In the genomic region with DNA sequence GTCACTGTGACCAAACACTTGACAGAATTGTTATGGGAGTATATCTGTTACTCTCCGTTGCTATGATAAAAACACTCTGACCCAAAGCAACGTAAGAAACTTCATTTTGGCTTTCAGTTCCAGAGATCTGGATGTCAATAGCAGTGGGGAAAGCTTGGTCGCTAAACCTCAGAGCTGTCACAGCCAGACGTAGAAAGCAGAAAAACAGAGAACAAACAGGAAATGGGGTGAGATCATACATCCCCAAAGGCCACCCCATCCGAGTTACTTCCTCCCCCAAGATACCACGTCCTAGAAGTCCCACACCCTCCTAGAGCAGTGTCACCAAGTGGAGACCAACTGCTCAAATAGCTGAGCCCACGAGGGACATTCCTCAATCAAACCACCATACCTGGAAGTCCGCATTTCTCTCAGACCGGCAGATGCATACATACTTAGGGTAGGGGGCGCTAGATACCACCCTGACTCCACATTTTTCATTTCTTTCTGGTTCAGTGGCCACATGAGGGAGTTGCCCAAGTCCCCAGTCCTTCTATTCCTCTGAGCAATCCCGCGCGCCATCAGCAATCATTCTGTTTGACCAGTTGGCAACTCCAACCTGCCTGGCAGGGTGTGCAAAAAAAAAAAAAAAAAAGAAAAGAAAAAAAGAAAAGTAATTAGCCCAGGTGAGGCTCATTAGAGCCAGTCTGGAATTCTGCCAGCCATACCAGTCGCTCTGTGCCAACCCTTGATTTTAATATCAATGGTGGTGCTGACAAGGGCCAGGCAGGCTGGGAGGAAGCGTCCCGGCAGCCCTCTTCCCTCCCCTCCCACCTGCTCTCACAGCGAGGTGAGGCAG, we compare ENCODE assay signal across 13 mouse cellular contexts.
A peak's percentile ranks its signal among the peaks of the same experiment; 100 is the strongest.
DNase-seq lines count a peak whose midpoint lies in the region; ATAC-seq and TF ChIP-seq lines count a peak whose summit lies in the region.
"Had no signal": no experiment of that assay in that cellular context is flagged by ENCODE, and none has a peak within 500 bp of the region (broad histone marks: within the 10 kb centered on the region; RNA-seq: fewer than 3 reads in every experiment).

No protein-coding gene starts in this region.

- H3K27ac ChIP-seq in forebrain, embryonic 11.5 days (ENCODE audit: low read depth, low read length): no peak overlapping the region
- no peak overlapping the region for H3K27ac ChIP-seq in forebrain, embryonic 15.5 days (replicated peaks)
- no peak overlapping the region for H3K27ac ChIP-seq in lung, embryonic 14.5 days (ENCODE audit: low read depth)
- H3K27ac ChIP-seq in hindbrain, postnatal 0 days: no peak overlapping the region
- H3K27ac ChIP-seq: intestine, embryonic 15.5 days; macrophage; stomach, embryonic 15.5 days had no signal

- H3K4me2 ChIP-seq in forebrain, embryonic 11.5 days (ENCODE audit: low read depth, low read length, severe bottlenecking): no peak overlapping the region
- no peak overlapping the region for H3K4me2 ChIP-seq in forebrain, embryonic 15.5 days (replicated peaks)
- no peak overlapping the region for H3K4me2 ChIP-seq in lung, embryonic 14.5 days
- H3K4me2 ChIP-seq in hindbrain, postnatal 0 days (ENCODE audit: low read depth, low read length): no peak overlapping the region
- H3K4me2 ChIP-seq: intestine, embryonic 15.5 days; stomach, embryonic 15.5 days had no signal

- 0 out of 2 replicates have a peak, but pooled peaks have one; percentile 37 for ATAC-seq in forebrain, embryonic 11.5 days (replicated peaks; ENCODE audit: low FRiP score)
- no peak for ATAC-seq in forebrain, embryonic 15.5 days (replicated peaks)
- no peak for ATAC-seq in lung, embryonic 14.5 days (ENCODE audit: insufficient read depth)
- no peak for ATAC-seq in hindbrain, postnatal 0 days
- ATAC-seq: intestine, embryonic 15.5 days had no signal

- no peaks in the 10 kb centered on the region for H3K36me3 ChIP-seq in forebrain, embryonic 11.5 days (ENCODE audit: control insufficient read depth, insufficient read depth, low read length)
- H3K36me3 ChIP-seq in forebrain, embryonic 15.5 days: no peaks in the 10 kb centered on the region
- H3K36me3 ChIP-seq in lung, embryonic 14.5 days (ENCODE audit: insufficient read depth): no peaks in the 10 kb centered on the region
- H3K36me3 ChIP-seq in hindbrain, postnatal 0 days (ENCODE audit: insufficient read depth, low read length): no peaks in the 10 kb centered on the region
- H3K36me3 ChIP-seq: intestine, embryonic 15.5 days; stomach, embryonic 15.5 days had no signal

- no peaks in the 10 kb centered on the region for H3K9me3 ChIP-seq in forebrain, embryonic 11.5 days (ENCODE audit: control insufficient read depth, low read length)
- no peaks in the 10 kb centered on the region for H3K9me3 ChIP-seq in forebrain, embryonic 15.5 days
- H3K9me3 ChIP-seq in lung, embryonic 14.5 days (ENCODE audit: low read depth, low read length): no peaks in the 10 kb centered on the region
- no peaks in the 10 kb centered on the region for H3K9me3 ChIP-seq in hindbrain, postnatal 0 days (ENCODE audit: low read length)
- H3K9me3 ChIP-seq: intestine, embryonic 15.5 days; stomach, embryonic 15.5 days had no signal

- 33% methylated on average over 17 of the region's 17 CpGs for WGBS in forebrain, embryonic 11.5 days
- 24% methylated on average over 17 of the region's 17 CpGs for WGBS in forebrain, embryonic 15.5 days
- 35% methylated on average over 17 of the region's 17 CpGs for WGBS in lung, embryonic 14.5 days
- WGBS in hindbrain, postnatal 0 days: 29% methylated on average over 17 of the region's 17 CpGs

- H3K4me3 ChIP-seq in forebrain, embryonic 11.5 days (ENCODE audit: low read depth, low read length): no peak overlapping the region
- H3K4me3 ChIP-seq in forebrain, embryonic 15.5 days: no peak overlapping the region
- H3K4me3 ChIP-seq in lung, embryonic 14.5 days (ENCODE audit: low read depth, low read length): no peak overlapping the region
- H3K4me3 ChIP-seq in hindbrain, postnatal 0 days (ENCODE audit: low read length): no peak overlapping the region
- H3K4me3 ChIP-seq: intestine, embryonic 15.5 days; stomach, embryonic 15.5 days had no signal

- TF ChIP-seq CTCF in lung, embryonic 14.5 days (IDR thresholded peaks at IDR 0.05; ENCODE audit: low read depth): peak; percentile 63
- peak; percentile 63 for TF ChIP-seq CTCF in hindbrain, postnatal 0 days (IDR thresholded peaks at IDR 0.05; ENCODE audit: low read depth)

- 0 out of 2 replicates have a peak, but pooled peaks cover 4% of the 10 kb centered on the region for H3K4me1 ChIP-seq in forebrain, embryonic 11.5 days (replicated peaks; ENCODE audit: control insufficient read depth, insufficient read depth, low read length)
- peaks cover 33% of the 10 kb centered on the region for H3K4me1 ChIP-seq in forebrain, embryonic 15.5 days
- H3K4me1 ChIP-seq in lung, embryonic 14.5 days (ENCODE audit: insufficient read depth): no peaks in the 10 kb centered on the region
- H3K4me1 ChIP-seq in hindbrain, postnatal 0 days (ENCODE audit: insufficient read depth, low read length): peaks cover 7% of the 10 kb centered on the region; the same call in 1 of the 2 replicates

- H3K9ac ChIP-seq in forebrain, embryonic 11.5 days (ENCODE audit: low read length): no peak overlapping the region
- H3K9ac ChIP-seq in forebrain, embryonic 15.5 days (replicated peaks): no peak overlapping the region
- no peak overlapping the region for H3K9ac ChIP-seq in lung, embryonic 14.5 days
- no peak overlapping the region for H3K9ac ChIP-seq in hindbrain, postnatal 0 days (replicated peaks; ENCODE audit: low read length)
- H3K9ac ChIP-seq: intestine, embryonic 15.5 days; stomach, embryonic 15.5 days had no signal

- no peaks in the 10 kb centered on the region for H3K27me3 ChIP-seq in forebrain, embryonic 11.5 days (ENCODE audit: control insufficient read depth, insufficient read depth, low read length)
- no peaks in the 10 kb centered on the region for H3K27me3 ChIP-seq in forebrain, embryonic 15.5 days
- H3K27me3 ChIP-seq in lung, embryonic 14.5 days (ENCODE audit: insufficient read depth, low read length): no peaks in the 10 kb centered on the region
- H3K27me3 ChIP-seq in hindbrain, postnatal 0 days (ENCODE audit: insufficient read depth, low read length): no peaks in the 10 kb centered on the region
- H3K27me3 ChIP-seq: intestine, embryonic 15.5 days; stomach, embryonic 15.5 days had no signal

- peak; percentile 49 for DNase-seq in forebrain, embryonic 11.5 days (ENCODE audit: low spot score)
- DNase-seq in lung, embryonic 14.5 days: peak; percentile 27
- no peak for DNase-seq in lung, postnatal 25 days (ENCODE audit: low spot score)
- peak; percentile 79 for DNase-seq in ZHBTc4 (ENCODE audit: low read depth, low spot score)
- peak; percentile 57 for DNase-seq in hindbrain, postnatal 0 days (ENCODE audit: low spot score)
- no peak for DNase-seq in cerebellum, adult 8-10 months
- DNase-seq in layer of hippocampus, postnatal 36 days: no peak
- DNase-seq: adrenal gland, postnatal 10 days; gastrocnemius, postnatal 25 days had no signal

Comparison
In these comparisons a context has a peak if more than half of its experiments do, and no peak if none do; other contexts are left out.
1. DNase-seq: peak in forebrain, embryonic 11.5 days (single experiment), lung, embryonic 14.5 days (single experiment), ZHBTc4 (single experiment) and hindbrain, postnatal 0 days (single experiment); none in lung, postnatal 25 days (single experiment), cerebellum, adult 8-10 months (single experiment) and layer of hippocampus, postnatal 36 days (0 of 2).